Mouse (Mus musculus) stomach, embryonic 16.5 days (tissue): ENCODE measurements at regions not wholly inside any gene's neighbourhood (a gene's known extent, or its start where the extent isn't known, plus 50 kb on each side); places are given as distances from the start of the nearest gene placed in this dataset.

Experiments used
- ATAC-seq: fragments of 200-750 bp; cut with Nextera tagmentation; 2 replicates; pipeline ENCODE4 v1.8.0; 2017; ENCODE audit warnings: moderate number of reproducible peaks, moderate TSS enrichment; ENCODE audit not compliant: insufficient read depth, low FRiP score
- H3K27ac ChIP-seq: fragments of 300-500 bp; sonication (generic); 2 replicates; pipeline ENCODE4 v1.5.1; 2014; ENCODE audit warnings: low read length
- H3K27me3 ChIP-seq: fragments of 300-500 bp; sonication (generic); 2 replicates; pipeline ENCODE4 v1.6.1; 2014; ENCODE audit warnings: low read length, control low read depth, mixed read lengths; ENCODE audit not compliant: control insufficient read depth, insufficient read depth
- H3K36me3 ChIP-seq: fragments of 300-500 bp; sonication (generic); 2 replicates; pipeline ENCODE4 v1.6.1; 2014; ENCODE audit warnings: low read length; ENCODE audit not compliant: control insufficient read depth, insufficient read depth
- H3K4me1 ChIP-seq: fragments of 300-500 bp; sonication (generic); 2 replicates; pipeline ENCODE4 v1.6.1; 2014; ENCODE audit warnings: low read length, control low read depth, mixed read lengths; ENCODE audit not compliant: control insufficient read depth, insufficient read depth
- H3K4me2 ChIP-seq: fragments of 300-500 bp; sonication (generic); 2 replicates; pipeline ENCODE4 v1.6.1; 2014; ENCODE audit warnings: low read depth, low read length, mixed read lengths
- H3K4me3 ChIP-seq: fragments of 300-500 bp; sonication (generic); replicated peaks from 2 replicates; pipeline ENCODE4 v1.5.1; 2014; ENCODE audit warnings: mild to moderate bottlenecking, low read length
- H3K9ac ChIP-seq: fragments of 300-500 bp; sonication (generic); 2 replicates; pipeline ENCODE4 v1.6.1; 2014; ENCODE audit warnings: low read length
- H3K9me3 ChIP-seq: fragments of 300-500 bp; sonication (generic); replicated peaks from 2 replicates; pipeline ENCODE4 v1.6.1; 2016; ENCODE audit warnings: low read length, control low read depth; ENCODE audit not compliant: control insufficient read depth
- WGBS: fragments of 180-500 bp; shearing (Covaris S2); extraction: QIAGEN DNeasy Blood & Tissue Kit; methylation state at CpG from one replicate; pipeline ENCODE4 v1.1.7; 2014; 5-methylcytosine and 5-hydroxymethylcytosine counted together

DNA sequence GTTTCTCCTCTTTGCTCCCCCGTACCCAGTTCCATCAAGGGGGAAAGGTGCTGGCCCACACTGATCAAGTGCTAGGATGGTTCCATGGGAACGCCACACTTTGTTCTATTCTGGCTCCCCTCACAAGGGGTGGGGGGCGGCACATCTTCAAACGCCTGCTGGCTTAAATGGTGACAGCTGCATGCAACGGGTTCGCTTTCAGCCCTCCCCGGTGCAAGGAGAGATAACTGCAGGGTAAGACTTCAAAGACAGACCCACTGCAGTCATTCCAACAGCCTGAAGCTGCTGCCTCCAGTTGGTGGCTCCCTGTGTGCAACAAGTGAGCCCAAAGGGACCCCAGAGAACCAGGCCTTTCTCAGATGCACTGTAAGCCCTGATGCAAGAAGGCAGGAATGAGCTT lies 173.9 kb upstream of the Lef1 start:
- no peak for ATAC-seq
- no peaks in the 10 kb centered on the region for H3K4me1 ChIP-seq
- H3K9me3 ChIP-seq = no peaks in the 10 kb centered on the region
- H3K36me3 ChIP-seq = no peaks in the 10 kb centered on the region
- H3K27me3 ChIP-seq = no peaks in the 10 kb centered on the region
- H3K27ac ChIP-seq = no peak overlapping the region
- H3K9ac ChIP-seq = no peak overlapping the region
- no peak overlapping the region for H3K4me2 ChIP-seq
- WGBS = 55% methylated on average over 7 of the region's 7 CpGs
- no peak overlapping the region for H3K4me3 ChIP-seq

DNA sequence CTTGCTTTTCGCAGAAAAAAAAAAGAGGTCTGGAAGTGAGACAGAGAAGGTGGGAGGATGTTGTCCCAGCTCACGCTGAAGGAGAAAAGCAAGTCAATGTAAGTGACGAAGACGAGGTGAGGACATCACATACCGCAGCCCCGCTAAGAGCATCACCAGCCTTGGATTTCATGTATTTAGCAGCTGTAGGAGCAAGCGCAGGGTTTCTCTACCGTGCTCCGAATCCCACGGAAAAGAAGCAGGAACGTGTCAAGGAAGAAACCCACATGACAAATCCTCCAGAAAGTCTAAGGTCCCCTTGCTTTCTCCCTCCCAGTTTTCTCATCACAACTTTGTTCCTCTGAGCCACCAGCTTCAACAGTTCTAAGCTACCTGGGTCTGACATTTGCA lies 174.3 kb upstream of the Lef1 start:
- H3K4me2 ChIP-seq = no peak overlapping the region
- ATAC-seq = no peak
- 68% methylated on average over 11 of the region's 11 CpGs for WGBS
- no peaks in the 10 kb centered on the region for H3K9me3 ChIP-seq
- no peak overlapping the region for H3K4me3 ChIP-seq
- H3K4me1 ChIP-seq = no peaks in the 10 kb centered on the region
- H3K9ac ChIP-seq = no peak overlapping the region
- no peak overlapping the region for H3K27ac ChIP-seq
- no peaks in the 10 kb centered on the region for H3K27me3 ChIP-seq
- no peaks in the 10 kb centered on the region for H3K36me3 ChIP-seq

DNA sequence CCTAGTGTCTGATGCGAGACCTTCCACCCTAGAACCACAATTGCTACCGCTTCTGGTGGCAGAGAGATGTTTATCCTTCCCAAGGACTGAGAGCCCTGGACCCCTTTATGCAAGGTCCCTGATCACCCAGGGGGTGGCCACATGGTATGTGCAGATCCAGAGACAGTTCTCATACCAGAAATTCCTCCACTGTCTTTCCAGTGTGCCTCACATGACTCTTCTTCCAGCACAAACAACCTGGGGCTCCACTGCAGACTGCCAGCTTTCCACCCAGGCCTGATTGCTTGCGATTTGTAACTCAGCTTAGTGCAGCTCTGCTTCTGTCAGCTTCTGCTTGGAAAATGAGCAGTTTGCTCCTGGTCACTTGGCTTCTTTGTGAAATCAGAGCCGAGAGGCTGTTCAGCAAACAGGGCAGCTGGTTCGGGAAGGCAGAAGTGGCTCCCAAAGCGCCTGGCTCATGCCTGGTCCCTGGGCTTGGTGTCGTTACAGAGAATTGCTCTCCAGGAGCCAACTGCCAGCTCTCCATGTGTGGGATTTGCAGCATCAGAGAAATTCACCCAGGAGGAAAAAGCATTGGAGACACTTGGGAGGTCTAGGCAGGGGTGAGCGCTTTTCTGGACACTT lies 174.9 kb upstream of the Lef1 start:
- Histone ChIP-seq H3K4me1 (no peaks in the 10 kb centered on the region), H3K4me3 (no peak overlapping the region), H3K27me3 (no peaks in the 10 kb centered on the region), H3K4me2 (no peak overlapping the region), H3K9ac (no peak overlapping the region), H3K36me3 (no peaks in the 10 kb centered on the region), H3K27ac (no peak overlapping the region), H3K9me3 (no peaks in the 10 kb centered on the region)
- WGBS = 52% methylated on average over 8 of the region's 8 CpGs
- no peak for ATAC-seq

DNA sequence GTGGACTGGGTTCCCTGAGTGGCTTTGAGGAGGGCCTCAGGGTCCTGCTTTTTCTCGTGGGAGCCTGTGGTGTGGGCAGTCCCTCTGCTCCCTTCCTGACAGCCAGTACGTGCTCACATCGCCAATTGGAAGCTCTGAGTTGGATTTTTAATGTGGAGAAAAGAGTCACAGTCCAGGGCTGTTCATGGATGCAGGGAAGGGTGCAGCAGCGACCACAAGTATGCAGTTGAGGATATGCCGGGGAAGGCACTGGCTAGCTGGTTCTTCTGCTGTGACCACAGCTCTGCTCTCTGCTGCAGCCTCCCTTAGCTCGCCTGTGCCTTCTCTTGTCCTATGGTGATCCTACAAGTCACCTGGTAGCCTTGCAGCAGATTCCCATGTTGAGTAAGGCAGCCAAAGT lies 177.5 kb upstream of the Lef1 start:
- Histone ChIP-seq H3K4me3 (no peak overlapping the region), H3K27ac (no peak overlapping the region), H3K4me2 (no peak overlapping the region), H3K36me3 (no peaks in the 10 kb centered on the region), H3K9me3 (no peaks in the 10 kb centered on the region), H3K27me3 (no peaks in the 10 kb centered on the region), H3K4me1 (no peaks in the 10 kb centered on the region), H3K9ac (no peak overlapping the region)
- ATAC-seq = no peak
- WGBS = 73% methylated on average over 6 of the region's 6 CpGs

DNA sequence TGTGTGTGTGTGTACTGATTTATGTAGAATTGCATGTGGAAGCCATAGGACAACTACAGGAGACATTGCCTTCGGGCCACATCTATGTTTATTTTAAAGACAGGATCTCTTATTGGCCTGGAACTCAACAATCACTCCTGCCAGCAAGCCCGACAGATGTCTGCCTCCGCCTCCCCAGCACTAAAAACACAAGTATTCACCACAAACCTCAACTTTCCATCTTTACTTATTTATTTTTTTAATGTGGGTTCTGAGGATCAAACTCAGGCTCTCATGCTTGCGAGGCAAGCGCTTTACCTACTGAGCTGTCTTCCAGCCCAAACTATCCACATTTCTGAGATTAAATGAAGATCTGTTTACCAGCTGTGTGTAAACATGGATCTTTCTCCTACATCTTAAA lies 178.0 kb upstream of the Lef1 start:
- H3K27me3 ChIP-seq = no peaks in the 10 kb centered on the region
- no peaks in the 10 kb centered on the region for H3K36me3 ChIP-seq
- no peak overlapping the region for H3K27ac ChIP-seq
- 77% methylated on average over 5 of the region's 5 CpGs for WGBS
- H3K9ac ChIP-seq = no peak overlapping the region
- ATAC-seq = no peak
- H3K4me3 ChIP-seq = no peak overlapping the region
- H3K9me3 ChIP-seq = no peaks in the 10 kb centered on the region
- no peak overlapping the region for H3K4me2 ChIP-seq
- H3K4me1 ChIP-seq = no peaks in the 10 kb centered on the region

DNA sequence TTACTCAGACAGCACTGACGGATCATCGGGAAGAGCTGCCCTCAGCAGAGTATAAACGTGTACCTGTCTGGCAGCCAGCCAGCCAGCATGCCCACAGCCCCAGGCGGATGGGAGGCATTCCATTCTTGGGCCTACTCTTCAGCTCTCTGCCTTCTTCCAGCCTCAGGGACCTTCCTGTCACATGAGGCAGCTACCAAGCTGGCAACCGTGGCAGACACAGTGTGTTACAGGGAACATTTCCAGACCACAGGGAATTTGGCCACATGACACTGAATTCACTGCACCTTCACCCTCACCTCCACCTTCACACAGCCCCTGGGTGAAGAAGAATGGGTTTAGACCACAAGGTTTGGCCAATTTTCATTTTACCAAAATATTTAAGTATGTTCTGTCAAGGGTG lies 185.3 kb upstream of the Lef1 start:
- no peak overlapping the region for H3K27ac ChIP-seq
- no peak overlapping the region for H3K4me2 ChIP-seq
- H3K4me1 ChIP-seq = no peaks in the 10 kb centered on the region
- no peaks in the 10 kb centered on the region for H3K36me3 ChIP-seq
- no peak overlapping the region for H3K9ac ChIP-seq
- ATAC-seq = peak; percentile 17; the same call in 1 of the 2 replicates
- H3K27me3 ChIP-seq = peaks cover 10% of the 10 kb centered on the region
- H3K4me3 ChIP-seq = no peak overlapping the region
- WGBS = 56% methylated on average over 5 of the region's 5 CpGs
- H3K9me3 ChIP-seq = no peaks in the 10 kb centered on the region

DNA sequence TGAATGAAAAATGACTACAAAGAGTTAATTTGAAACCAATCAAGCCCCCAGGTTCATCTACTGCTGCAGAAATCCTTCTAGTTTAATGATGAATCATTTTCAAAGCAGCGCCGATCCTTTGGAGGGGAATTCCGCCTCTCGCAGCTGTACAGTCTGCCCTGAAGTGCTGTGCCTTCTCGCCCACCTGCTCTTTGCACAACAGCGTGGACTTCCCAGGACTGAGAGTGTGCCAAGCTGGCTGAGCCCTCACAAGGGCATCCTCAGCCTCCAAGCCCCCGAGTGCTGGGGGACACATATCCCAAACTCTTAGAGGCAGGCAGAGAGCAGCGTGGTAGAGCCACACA lies 186.7 kb upstream of the Lef1 start:
- peak overlapping the region; percentile 45 for H3K4me2 ChIP-seq
- H3K27ac ChIP-seq = no peak overlapping the region
- peak overlapping the region; percentile 22 for H3K4me3 ChIP-seq
- no peak overlapping the region for H3K9ac ChIP-seq
- no peak for ATAC-seq
- peaks cover 10% of the 10 kb centered on the region for H3K27me3 ChIP-seq
- H3K36me3 ChIP-seq = no peaks in the 10 kb centered on the region
- no peaks in the 10 kb centered on the region for H3K4me1 ChIP-seq
- WGBS = 32% methylated on average over 8 of the region's 8 CpGs
- no peaks in the 10 kb centered on the region for H3K9me3 ChIP-seq

DNA sequence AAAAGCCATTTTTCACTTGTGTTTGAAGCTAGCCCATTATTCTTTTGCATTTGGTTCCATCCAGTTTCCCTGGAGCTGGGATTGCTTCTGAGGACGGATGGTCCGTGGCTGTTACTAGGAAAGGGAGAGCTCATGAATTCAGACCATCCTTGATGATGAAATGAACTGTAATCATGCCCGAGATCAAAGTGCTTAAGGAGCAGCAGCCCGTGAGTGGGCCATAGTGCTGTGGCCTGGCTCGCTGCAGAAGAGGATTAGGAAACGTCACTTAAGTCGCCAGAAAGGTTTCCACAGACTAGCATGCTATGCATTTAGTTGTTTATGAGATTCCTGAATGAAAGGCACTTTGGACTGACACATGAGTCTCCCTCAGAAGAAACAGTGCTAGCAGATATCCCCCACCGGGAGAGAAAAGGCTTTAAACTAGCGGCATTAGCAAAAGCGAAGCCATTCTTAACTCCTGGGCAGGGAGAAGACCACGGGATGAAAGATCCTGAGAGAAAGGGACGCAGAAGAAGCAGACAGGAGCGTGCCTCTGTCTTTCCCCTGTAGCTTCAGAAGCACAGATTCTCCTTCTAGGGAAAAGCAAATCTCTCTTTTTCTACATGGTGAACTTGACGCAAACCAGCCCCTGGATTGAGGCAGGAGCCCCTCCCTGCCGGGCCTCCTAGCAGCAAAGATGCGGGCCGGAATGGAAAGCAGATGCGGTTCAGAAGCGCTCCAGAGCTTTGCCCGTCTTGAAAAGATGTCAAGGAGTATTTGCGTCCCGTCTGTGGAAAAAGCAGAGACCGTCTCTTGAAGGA lies 187.3 kb upstream of the Lef1 start:
- 24% methylated on average over 23 of the region's 23 CpGs for WGBS
- Histone ChIP-seq H3K9me3 (no peaks in the 10 kb centered on the region), H3K36me3 (no peaks in the 10 kb centered on the region), H3K27ac (no peak overlapping the region), H3K9ac (peak overlapping the region; percentile 3; the same call in 1 of the 2 replicates), H3K4me1 (no peaks in the 10 kb centered on the region), H3K4me3 (peak overlapping the region; percentile 22), H3K4me2 (peak overlapping the region; percentile 45), H3K27me3 (peaks cover 10% of the 10 kb centered on the region)
- no peak for ATAC-seq

DNA sequence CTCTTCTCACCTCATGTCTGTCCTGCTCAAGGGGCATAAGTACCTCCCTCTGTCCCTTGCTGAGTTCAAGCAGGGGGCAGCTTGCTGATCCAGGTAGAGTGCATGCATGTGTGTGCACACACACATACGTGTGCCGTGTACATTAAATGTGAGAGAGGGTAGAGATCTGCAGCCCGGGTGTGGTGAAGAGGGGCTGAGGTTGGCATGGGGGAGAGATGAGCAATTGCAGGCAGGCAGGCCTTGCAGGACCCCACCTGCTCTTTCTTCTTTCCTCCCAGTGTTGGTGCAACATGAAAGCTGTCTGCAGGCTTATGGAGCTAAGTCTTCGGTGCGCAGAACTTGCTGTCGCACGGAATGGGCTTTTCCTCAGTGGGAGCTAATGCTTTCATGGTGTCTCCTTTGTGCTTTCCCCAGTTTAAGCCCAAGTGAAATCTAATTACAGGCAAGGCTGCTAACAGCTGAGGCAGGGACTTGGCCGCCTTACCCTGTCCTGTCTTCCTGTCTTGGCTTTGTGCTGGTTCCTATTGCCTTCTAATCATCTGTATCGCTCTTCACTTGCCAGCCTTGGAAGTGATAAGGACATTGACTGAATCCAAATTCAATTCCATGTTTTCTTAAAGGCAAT lies 188.5 kb upstream of the Lef1 start:
- Histone ChIP-seq H3K36me3 (no peaks in the 10 kb centered on the region), H3K4me2 (no peak overlapping the region), H3K4me1 (no peaks in the 10 kb centered on the region), H3K27me3 (peaks cover 10% of the 10 kb centered on the region), H3K27ac (no peak overlapping the region), H3K9me3 (no peaks in the 10 kb centered on the region), H3K4me3 (no peak overlapping the region), H3K9ac (no peak overlapping the region)
- no peak for ATAC-seq
- WGBS = 87% methylated on average over 9 of the region's 9 CpGs
